Mouse (Mus musculus): ENCODE results near the gene Ech1.

GRCm38 (mm10) chr7:28826402-28826772, 1.4 kb downstream of the Ech1 start:
- no peak for TF ChIP-seq CTCF (IDR thresholded peaks at IDR 0.05; ENCODE audit: control insufficient read depth, insufficient read depth, low read length)
- TF ChIP-seq POLR2A (IDR thresholded peaks at IDR 0.05; ENCODE audit: borderline replicate concordance, control insufficient read depth, low read depth, low read length) = no peak

Measured in bone marrow, adult 2 months (tissue).